Mouse (Mus musculus): ENCODE results near the gene Gnao1. TPM values are rescaled to one million over a fixed set of nuclear protein-coding genes. Genes with fewer than 3 reads are reported as not detected.

Gnao1 gene
- polyA plus RNA-seq, 1 experiment, result 476 TPM

DNA sequence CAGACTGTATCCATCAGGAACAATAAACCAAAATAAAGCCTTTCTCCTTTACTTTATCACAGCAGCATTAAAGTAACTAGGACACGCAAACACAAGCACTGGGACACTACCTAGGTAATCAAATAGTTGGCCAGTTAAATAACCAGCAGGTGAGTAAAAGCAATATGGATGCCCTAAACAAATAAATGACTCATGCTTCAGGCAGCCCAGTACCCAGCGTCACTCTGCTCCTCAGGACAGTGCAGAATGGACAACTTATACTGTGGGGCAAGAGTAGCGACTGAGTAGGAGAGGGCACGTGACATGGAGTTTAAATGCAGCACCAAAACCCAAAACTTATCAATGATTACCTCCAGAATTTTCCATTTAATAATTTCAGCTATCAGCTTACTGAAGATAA is 180.0 kb downstream of the Gnao1 start:
- no peak overlapping the region for H3K27ac ChIP-seq (ENCODE audit: insufficient read depth, low read length)
- H3K4me1 ChIP-seq (ENCODE audit: control insufficient read depth, insufficient read depth, low read length), result no peaks in the 10 kb centered on the region
- no peak overlapping the region for H3K4me3 ChIP-seq (ENCODE audit: insufficient read depth, low read length)
- no peak for TF ChIP-seq POLR2A (IDR thresholded peaks at IDR 0.05; ENCODE audit: extremely low read depth, insufficient read depth, low read length)
- no peak for TF ChIP-seq CTCF (IDR thresholded peaks at IDR 0.05; ENCODE audit: extremely low read depth, insufficient read depth, low read length)

DNA sequence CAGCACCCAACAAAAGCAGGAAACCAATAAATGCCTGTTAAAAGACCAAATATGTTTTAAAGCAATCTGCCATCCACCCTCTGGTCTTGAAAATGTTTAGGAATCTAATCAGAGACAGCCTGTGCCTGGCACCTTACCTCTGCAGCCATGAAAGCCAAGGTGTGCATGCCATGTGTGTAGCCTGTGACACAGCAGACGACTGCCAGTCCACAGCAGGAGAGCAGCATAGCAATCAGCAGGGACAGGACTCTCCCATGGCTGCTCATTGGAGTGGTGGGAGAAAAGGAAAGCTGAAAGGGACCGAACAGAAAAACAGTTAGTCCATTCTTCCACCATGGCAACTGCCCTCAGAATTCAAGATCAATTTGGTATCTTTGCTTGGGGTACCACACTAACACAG is 189.2 kb downstream of the Gnao1 start:
- no peak for TF ChIP-seq CTCF (IDR thresholded peaks at IDR 0.05; ENCODE audit: extremely low read depth, insufficient read depth, low read length)
- TF ChIP-seq POLR2A (IDR thresholded peaks at IDR 0.05; ENCODE audit: extremely low read depth, insufficient read depth, low read length), result no peak
- H3K27ac ChIP-seq (ENCODE audit: insufficient read depth, low read length), result no peak overlapping the region
- H3K4me3 ChIP-seq (ENCODE audit: insufficient read depth, low read length), result no peak overlapping the region
- no peaks in the 10 kb centered on the region for H3K4me1 ChIP-seq (ENCODE audit: control insufficient read depth, insufficient read depth, low read length)

DNA sequence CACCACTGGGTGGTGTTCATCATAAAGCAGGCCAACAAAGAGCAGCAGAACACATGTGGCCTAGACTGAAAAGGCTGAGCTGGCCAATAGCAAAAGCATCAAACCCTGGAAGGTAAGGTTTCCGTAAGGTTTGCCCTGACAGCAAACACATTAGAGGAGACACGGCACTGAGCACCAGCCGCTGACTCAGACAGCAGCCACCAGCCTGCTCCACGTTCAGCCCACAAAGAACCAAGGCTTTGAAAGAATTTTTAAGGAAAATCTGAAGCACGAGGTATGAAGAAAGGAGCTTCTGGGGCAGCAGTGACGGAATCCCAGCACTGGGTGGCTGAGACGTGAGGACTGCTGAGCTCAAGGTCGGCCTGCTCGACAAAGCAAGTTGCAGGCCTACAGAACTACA is 194.4 kb downstream of the Gnao1 start:
- H3K4me1 ChIP-seq (ENCODE audit: control insufficient read depth, insufficient read depth, low read length), result peaks cover under 1% of the 10 kb centered on the region; the same call in 1 of the 2 replicates
- TF ChIP-seq CTCF (IDR thresholded peaks at IDR 0.05; ENCODE audit: extremely low read depth, insufficient read depth, low read length) (no peak), POLR2A (IDR thresholded peaks at IDR 0.05; ENCODE audit: extremely low read depth, insufficient read depth, low read length) (no peak)
- H3K27ac ChIP-seq (ENCODE audit: insufficient read depth, low read length), result no peak overlapping the region
- H3K4me3 ChIP-seq (ENCODE audit: insufficient read depth, low read length), result no peak overlapping the region

DNA sequence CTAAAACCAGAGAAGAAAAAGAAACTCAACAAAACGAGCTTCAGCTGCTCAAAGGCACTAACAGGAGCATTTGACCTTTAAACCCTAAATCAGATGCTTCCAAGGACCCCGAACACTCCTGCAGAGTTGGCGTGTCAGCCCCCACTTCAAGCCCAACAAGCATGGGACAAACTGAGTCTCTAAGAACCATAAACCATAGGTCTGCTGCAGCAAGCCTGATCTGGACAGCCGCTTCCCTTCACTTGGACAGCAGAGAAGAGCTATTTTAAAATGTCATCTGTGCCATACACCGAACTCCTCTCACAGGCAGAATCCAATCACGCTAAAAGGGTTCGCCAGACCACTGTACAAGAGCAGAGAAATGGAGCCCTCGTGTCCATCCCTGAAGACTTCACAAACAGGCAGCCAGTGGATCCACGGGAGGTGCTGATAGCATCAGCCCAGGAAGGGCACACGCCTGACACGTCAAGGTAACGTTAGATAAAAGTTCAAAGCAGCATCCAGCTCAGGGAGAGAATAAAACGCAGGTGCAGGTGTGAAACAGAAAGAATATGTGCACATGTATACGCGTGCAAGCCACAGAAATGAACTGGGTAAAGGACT is 199.6 kb downstream of the Gnao1 start:
- Histone ChIP-seq H3K4me3 (ENCODE audit: insufficient read depth, low read length) (no peak overlapping the region), H3K4me1 (ENCODE audit: control insufficient read depth, insufficient read depth, low read length) (peaks cover 9% of the 10 kb centered on the region; the same call in 1 of the 2 replicates), H3K27ac (ENCODE audit: insufficient read depth, low read length) (no peak overlapping the region)
- TF ChIP-seq CTCF (IDR thresholded peaks at IDR 0.05; ENCODE audit: extremely low read depth, insufficient read depth, low read length) (no peak), POLR2A (IDR thresholded peaks at IDR 0.05; ENCODE audit: extremely low read depth, insufficient read depth, low read length) (no peak)

DNA sequence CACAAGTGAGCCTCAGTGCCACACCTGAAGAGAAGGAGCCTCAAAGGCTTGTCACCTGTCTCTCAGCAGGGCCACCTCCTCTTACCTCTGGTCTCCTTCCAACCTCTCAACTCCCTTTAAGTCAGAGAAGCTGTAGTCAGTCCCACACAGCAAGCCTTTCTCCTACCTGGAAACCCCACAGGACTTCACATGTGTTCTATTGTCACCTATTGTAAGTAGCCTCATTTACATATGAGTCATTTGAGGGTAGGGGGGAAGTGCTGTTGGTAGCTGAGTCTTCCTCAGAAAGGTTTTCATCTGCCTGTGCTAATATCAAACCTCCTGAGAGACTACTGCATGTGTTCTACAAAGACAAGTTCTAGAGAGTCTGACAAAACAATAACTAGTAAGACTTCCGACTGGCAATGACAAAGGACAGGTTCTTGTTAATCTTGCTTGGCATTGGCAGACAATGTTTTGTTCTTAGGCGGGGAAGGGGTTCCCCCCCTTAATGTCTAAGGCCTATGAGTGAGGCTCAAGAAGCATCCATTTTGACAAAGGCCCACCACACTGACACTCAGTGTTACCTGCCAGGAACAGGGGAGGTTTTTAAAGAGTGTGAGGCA is 200.4 kb downstream of the Gnao1 start:
- no peak overlapping the region for H3K27ac ChIP-seq (ENCODE audit: insufficient read depth, low read length)
- no peak overlapping the region; the same call in 1 of the 2 replicates for H3K4me3 ChIP-seq (ENCODE audit: insufficient read depth, low read length)
- H3K4me1 ChIP-seq (ENCODE audit: control insufficient read depth, insufficient read depth, low read length), result peaks cover 9% of the 10 kb centered on the region; the same call in 1 of the 2 replicates
- no peak for TF ChIP-seq POLR2A (IDR thresholded peaks at IDR 0.05; ENCODE audit: extremely low read depth, insufficient read depth, low read length)
- TF ChIP-seq CTCF (IDR thresholded peaks at IDR 0.05; ENCODE audit: extremely low read depth, insufficient read depth, low read length), result no peak

DNA sequence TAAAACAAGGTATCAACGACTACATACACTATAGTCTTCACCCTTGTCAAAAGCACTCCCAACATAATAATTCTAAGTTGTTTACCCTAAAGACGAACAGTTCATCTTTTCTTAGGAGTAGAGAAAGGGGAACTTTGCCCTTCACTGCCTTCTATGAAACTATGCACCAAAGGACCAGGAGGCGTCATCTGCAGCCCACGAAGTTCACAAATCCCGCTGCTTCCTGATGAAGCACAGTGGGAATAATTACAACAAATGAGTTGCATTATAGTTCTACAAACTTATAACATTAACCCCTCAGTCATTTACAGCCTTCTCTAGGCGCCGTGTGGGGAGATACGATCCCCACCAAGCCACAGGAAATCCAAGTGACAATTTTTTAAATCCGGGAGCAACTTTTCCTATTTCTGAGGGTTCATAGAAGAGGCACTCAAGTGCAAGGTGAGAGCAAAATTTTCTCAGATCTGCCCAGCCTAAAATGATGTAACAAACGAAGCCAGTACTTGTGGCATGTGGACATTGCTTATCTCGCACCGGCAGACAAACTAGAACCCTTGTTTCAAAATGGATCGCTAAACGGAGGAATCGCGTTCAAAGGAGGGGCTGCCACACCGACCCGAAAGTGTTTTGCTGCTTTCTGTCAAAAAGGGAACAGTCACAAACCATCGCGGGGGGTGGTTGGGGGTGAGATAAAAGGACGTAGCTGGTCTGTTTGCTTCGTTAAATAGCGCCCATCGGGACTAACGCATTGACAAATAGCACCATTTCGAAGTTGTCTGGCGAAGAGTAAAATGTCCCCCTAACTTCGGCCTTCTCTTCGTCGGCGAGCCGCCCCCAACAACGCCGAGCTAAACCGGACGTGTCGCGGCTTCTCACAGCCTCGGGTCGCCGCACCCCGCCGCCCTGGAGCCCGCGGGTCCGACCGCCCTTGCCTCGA is 201.6 kb downstream of the Gnao1 start:
- H3K4me1 ChIP-seq (ENCODE audit: control insufficient read depth, insufficient read depth, low read length), result peaks cover 9% of the 10 kb centered on the region; the same call in 1 of the 2 replicates
- TF ChIP-seq CTCF (IDR thresholded peaks at IDR 0.05; ENCODE audit: extremely low read depth, insufficient read depth, low read length) (no peak), POLR2A (IDR thresholded peaks at IDR 0.05; ENCODE audit: extremely low read depth, insufficient read depth, low read length) (no peak)

DNA sequence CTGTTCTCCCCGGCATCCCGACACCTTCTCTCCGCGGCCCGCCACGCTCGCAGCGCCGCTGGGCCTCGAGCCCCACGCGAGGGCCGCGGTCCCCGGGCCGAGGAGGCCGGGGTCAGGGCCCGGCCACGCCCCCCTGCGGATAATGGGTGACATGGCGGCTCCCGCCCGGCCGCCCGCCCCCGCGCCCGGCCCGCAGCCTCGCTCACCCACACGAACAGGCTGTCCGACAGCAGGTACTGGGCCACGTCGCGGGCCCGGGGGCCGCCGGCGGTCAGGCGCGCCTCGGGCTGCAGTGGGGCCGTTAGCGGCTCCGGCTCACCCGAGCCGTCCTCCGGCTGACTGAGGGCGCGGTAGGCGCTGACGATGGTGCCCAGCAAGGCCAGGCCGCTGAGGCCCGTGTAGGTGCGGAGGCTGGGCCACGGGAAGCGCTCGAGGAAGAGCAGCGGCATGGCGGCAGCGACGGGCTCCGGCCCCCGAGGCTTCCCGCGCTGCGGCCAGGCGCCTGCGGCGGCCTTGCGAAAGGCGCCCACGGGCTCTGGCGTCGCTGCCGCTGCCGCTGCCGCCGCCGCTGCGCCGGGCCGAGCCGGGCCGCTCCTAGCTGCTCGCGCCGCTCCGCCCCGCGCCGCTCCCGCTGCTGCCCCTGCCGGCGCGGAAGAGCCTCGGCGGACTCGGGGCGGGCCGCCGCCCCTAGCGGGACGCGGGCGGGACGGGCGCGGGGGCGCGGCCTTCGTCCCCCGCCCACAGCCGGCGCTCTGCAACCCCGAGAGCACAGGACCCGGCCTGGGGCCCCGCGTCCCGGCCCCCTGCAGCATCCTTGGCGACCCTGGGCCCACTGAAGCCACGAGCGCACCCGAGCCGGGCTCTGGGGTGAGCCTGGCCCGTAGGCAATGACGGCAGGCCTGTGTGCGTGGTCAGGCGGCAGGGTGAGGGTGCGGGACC is 202.5 kb downstream of the Gnao1 start, which contains the start of gene Amfr:
Amfr (minus strand) TSS at position 830 of the 939 bp plus-strand sequence.
- TF ChIP-seq POLR2A (IDR thresholded peaks at IDR 0.05; ENCODE audit: extremely low read depth, insufficient read depth, low read length) (no peak), CTCF (IDR thresholded peaks at IDR 0.05; ENCODE audit: extremely low read depth, insufficient read depth, low read length) (no peak)

More for the DNA sequence above, 201.6 kb downstream of the Gnao1 start:
- Histone ChIP-seq H3K27ac (ENCODE audit: insufficient read depth, low read length) (peak overlapping the region; percentile 79; the same call in 1 of the 2 replicates), H3K4me3 (ENCODE audit: insufficient read depth, low read length) (peak overlapping the region; percentile 58)

DNA sequence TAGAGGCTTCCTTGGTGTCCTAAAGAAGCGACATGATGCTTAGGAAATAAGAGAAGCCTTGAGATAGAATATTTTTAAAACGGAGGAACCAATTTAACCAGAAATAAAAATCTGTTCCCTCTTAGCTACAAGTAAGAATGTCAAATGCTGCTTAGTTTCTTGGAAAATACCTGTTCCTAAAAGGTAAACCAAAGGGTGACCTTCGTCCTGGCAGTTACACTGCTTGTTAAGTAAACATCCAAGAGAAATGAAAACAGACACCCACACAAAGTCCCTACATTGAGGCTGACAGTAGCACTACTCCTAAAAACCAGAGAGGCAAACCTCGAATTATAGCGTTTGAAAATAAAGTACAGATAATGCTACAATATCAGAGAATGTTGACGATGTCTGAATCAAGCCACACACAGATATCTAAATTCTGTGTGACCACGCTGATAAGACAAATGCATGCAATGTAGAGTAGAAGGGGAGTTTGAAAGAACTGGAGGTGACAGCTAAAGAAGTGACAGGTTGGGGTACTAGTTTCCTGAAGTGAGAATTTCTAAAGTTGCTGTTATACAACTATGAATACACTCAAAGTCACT is 203.4 kb downstream of the Gnao1 start:
- Histone ChIP-seq H3K4me3 (ENCODE audit: insufficient read depth, low read length) (peak overlapping the region; percentile 58), H3K27ac (ENCODE audit: insufficient read depth, low read length) (peak overlapping the region; percentile 94)
- TF ChIP-seq CTCF (IDR thresholded peaks at IDR 0.05; ENCODE audit: extremely low read depth, insufficient read depth, low read length) (no peak), POLR2A (IDR thresholded peaks at IDR 0.05; ENCODE audit: extremely low read depth, insufficient read depth, low read length) (no peak)

More for the DNA sequence above, 202.5 kb downstream of the Gnao1 start, which contains the start of gene Amfr:
- peak within 1 kb of the TSS; percentile 58 for H3K4me3 ChIP-seq (ENCODE audit: insufficient read depth, low read length)
- peak within 1 kb of the TSS; percentile 100 for H3K27ac ChIP-seq (ENCODE audit: insufficient read depth, low read length)
- peaks cover 9% of the 10 kb centered on the region; the same call in 1 of the 2 replicates for H3K4me1 ChIP-seq (ENCODE audit: control insufficient read depth, insufficient read depth, low read length)

More for the DNA sequence above, 203.4 kb downstream of the Gnao1 start:
- peaks cover 9% of the 10 kb centered on the region; the same call in 1 of the 2 replicates for H3K4me1 ChIP-seq (ENCODE audit: control insufficient read depth, insufficient read depth, low read length)

Other genes with a start within 250 kb of the Gnao1 start
- gene Amfr, start 202.9 kb downstream of the Gnao1 start, polyA plus RNA-seq (2012; rRNA removed), result 110 and 115 TPM in 2 replicates
- gene Nudt21, start 227.1 kb downstream of the Gnao1 start, polyA plus RNA-seq (2012; rRNA removed), result 31.1 and 32.1 TPM in 2 replicates
- gene Ogfod1, start 227.2 kb downstream of the Gnao1 start, polyA plus RNA-seq (2012; rRNA removed), result 61.4 and 65.9 TPM in 2 replicates

Measured in cortical plate, adult 2 months (tissue).